Mouse (Mus musculus) MEL (cell line): Measurements from ENCODE around the gene Gm6096. TPM values are rescaled to one million over a fixed set of nuclear protein-coding genes. Genes with fewer than 3 reads are reported as not detected.
A peak's percentile ranks its signal among the peaks of the same experiment; 100 is the strongest.

Source experiments
- DNase-seq: peaks from one replicate; pipeline ENCODE4 v3.0.0; 2011; ENCODE audit warnings: low read depth, low spot score
- H3K27ac ChIP-seq: 2 replicates; pipeline ENCODE4 v1.5.1; 2012; ENCODE audit warnings: low read depth, mild to moderate bottlenecking, control low read depth, low read length, moderate library complexity; ENCODE audit not compliant: control insufficient read depth
- H3K27me3 ChIP-seq, 2 experiments: fragments of 150-350 bp in 1 of 2; sonication (generic) in 1 of 2; 2 replicates each; pipeline ENCODE4 v1.6.1; 2012; ENCODE audit warnings: low read length in 2 of 2, mild to moderate bottlenecking in 2 of 2, improper control_type of control experiment in 1 of 2, moderate library complexity in 1 of 2; ENCODE audit not compliant: insufficient read depth in 2 of 2, control insufficient read depth in 1 of 2
- H3K36me3 ChIP-seq, 2 experiments: 2 replicates each; pipeline ENCODE4 v1.6.1; 2012 to 2014; ENCODE audit warnings: low read length in 2 of 2, improper control_type of control experiment in 1 of 2, inconsistent platforms in 1 of 2, mild to moderate bottlenecking in 1 of 2; ENCODE audit not compliant: insufficient read depth in 2 of 2, control insufficient read depth in 1 of 2
- H3K4me1 ChIP-seq, 2 experiments: fragments of 150-350 bp in 1 of 2; sonication (generic) in 1 of 2; 2 replicates each; pipeline ENCODE4 v1.6.1; 2012; ENCODE audit warnings: low read length in 2 of 2, improper control_type of control experiment in 1 of 2, mild to moderate bottlenecking in 1 of 2; ENCODE audit not compliant: insufficient read depth in 2 of 2, control insufficient read depth in 1 of 2
- H3K4me3 ChIP-seq, 2 experiments: fragments of 150-350 bp in 1 of 2; sonication (generic) in 1 of 2; 2 replicates each; pipeline ENCODE4 v1.5.1; 2012; ENCODE audit warnings: low read depth in 2 of 2, low read length in 2 of 2, mild to moderate bottlenecking in 2 of 2, moderate library complexity in 2 of 2, control low read depth in 1 of 2, improper control_type of control experiment in 1 of 2; ENCODE audit not compliant: control insufficient read depth in 1 of 2, insufficient read depth in 1 of 2
- H3K79me2 ChIP-seq: 2 replicates; pipeline ENCODE4 v1.6.1; 2012; ENCODE audit warnings: mild to moderate bottlenecking, low read length, moderate library complexity; ENCODE audit not compliant: control insufficient read depth, poor library complexity, insufficient read depth
- H3K9ac ChIP-seq: 2 replicates; pipeline ENCODE4 v1.6.1; 2012; ENCODE audit warnings: low read depth, mild to moderate bottlenecking, control low read depth, low read length, moderate library complexity; ENCODE audit not compliant: control insufficient read depth, poor library complexity, severe bottlenecking
- H3K9me3 ChIP-seq: fragments of 150-350 bp; sonication (generic); replicated peaks from 2 replicates; pipeline ENCODE4 v1.6.1; 2012; ENCODE audit warnings: mild to moderate bottlenecking, low read length, improper control_type of control experiment, moderate library complexity; ENCODE audit not compliant: insufficient read depth
- CHD1 ChIP-seq: IDR thresholded peaks from 2 replicates; pipeline ENCODE4 v1.6.1; 2012; ENCODE audit warnings: low read depth, mild to moderate bottlenecking, inconsistent platforms, low read length, improper control_type of control experiment
- CHD2 ChIP-seq: IDR thresholded peaks from 2 replicates; pipeline ENCODE4 v1.6.1; 2011; ENCODE audit warnings: low read length, improper control_type of control experiment
- E2F4 ChIP-seq: IDR thresholded peaks from 2 replicates; pipeline ENCODE4 v1.6.1; 2011; ENCODE audit warnings: low read depth, low read length, improper control_type of control experiment, borderline replicate concordance
- EP300 ChIP-seq, 2 experiments: IDR thresholded peaks; 2 replicates each; pipeline ENCODE4 v1.6.1; 2011; ENCODE audit warnings: improper control_type of control experiment in 2 of 2, low read length in 2 of 2, low read depth in 1 of 2, mild to moderate bottlenecking in 1 of 2
- GATA1 ChIP-seq: IDR thresholded peaks from 2 replicates; pipeline ENCODE4 v1.6.1; 2011; ENCODE audit warnings: low read depth, low read length, improper control_type of control experiment
- JUND ChIP-seq: IDR thresholded peaks from 2 replicates; pipeline ENCODE4 v1.6.1; 2011; ENCODE audit warnings: low read depth, mild to moderate bottlenecking, improper control_type of control experiment, low read length
- KAT2A ChIP-seq: conservative IDR thresholded peaks from 2 replicates; pipeline ENCODE4 v1.6.1; 2012; ENCODE audit warnings: low read depth, low read length, improper control_type of control experiment, inconsistent platforms
- MAFK ChIP-seq: IDR thresholded peaks from 2 replicates; pipeline ENCODE4 v1.6.1; 2011; ENCODE audit warnings: low read depth, mild to moderate bottlenecking, low read length, improper control_type of control experiment, borderline replicate concordance
- MAX ChIP-seq: IDR thresholded peaks from 2 replicates; pipeline ENCODE4 v1.6.1; 2011; ENCODE audit warnings: low read length, improper control_type of control experiment
- MYC ChIP-seq: IDR thresholded peaks from 2 replicates; pipeline ENCODE4 v1.6.1; 2011; ENCODE audit warnings: low read depth, mild to moderate bottlenecking, low read length, improper control_type of control experiment, moderate library complexity
- NELFE ChIP-seq: IDR thresholded peaks from 2 replicates; pipeline ENCODE4 v1.6.1; 2011; ENCODE audit warnings: low read depth, low read length, improper control_type of control experiment
- POLR2AphosphoS2 ChIP-seq: IDR thresholded peaks from 2 replicates; pipeline ENCODE4 v1.6.1; 2011; ENCODE audit warnings: low read length, improper control_type of control experiment
- POLR2AphosphoS5 ChIP-seq: IDR thresholded peaks from 2 replicates; pipeline ENCODE4 v1.6.1; 2012; ENCODE audit warnings: low read depth, borderline replicate concordance, mild to moderate bottlenecking, inconsistent platforms, low read length, moderate library complexity, mixed read lengths
- RCOR1 ChIP-seq: IDR thresholded peaks from 2 replicates; pipeline ENCODE4 v1.6.1; 2012; ENCODE audit warnings: low read depth, mild to moderate bottlenecking, inconsistent platforms, low read length, improper control_type of control experiment
- SIN3A ChIP-seq: IDR thresholded peaks from 2 replicates; pipeline ENCODE4 v1.6.1; 2012; ENCODE audit warnings: low read length, improper control_type of control experiment, inconsistent platforms
- SMC3 ChIP-seq: IDR thresholded peaks from 2 replicates; pipeline ENCODE4 v1.6.1; 2011; ENCODE audit warnings: low read depth, low read length, improper control_type of control experiment
- TBP ChIP-seq: IDR thresholded peaks from 2 replicates; pipeline ENCODE4 v1.8.0; 2011; ENCODE audit warnings: low read depth, low read length, improper control_type of control experiment
- TCF12 ChIP-seq: IDR thresholded peaks from 2 replicates; pipeline ENCODE4 v1.6.1; 2014; ENCODE audit warnings: low read depth, mild to moderate bottlenecking, inconsistent platforms, low read length, improper control_type of control experiment, moderate library complexity
- UBTF ChIP-seq: IDR thresholded peaks from 2 replicates; pipeline ENCODE4 v1.6.1; 2012; ENCODE audit warnings: low read depth, mild to moderate bottlenecking, inconsistent platforms, low read length, improper control_type of control experiment, moderate library complexity, borderline replicate concordance; ENCODE audit not compliant: insufficient read depth
- USF1 ChIP-seq: IDR thresholded peaks from 2 replicates; pipeline ENCODE4 v1.6.1; 2014; ENCODE audit warnings: low read depth, mild to moderate bottlenecking, inconsistent platforms, low read length, improper control_type of control experiment, moderate library complexity
- USF2 ChIP-seq, 2 experiments: IDR thresholded peaks; 2 replicates each; pipeline ENCODE4 v1.6.1; 2011 to 2012; ENCODE audit warnings: improper control_type of control experiment in 2 of 2, low read length in 2 of 2, borderline replicate concordance in 1 of 2, inconsistent platforms in 1 of 2, low read depth in 1 of 2, mild to moderate bottlenecking in 1 of 2; ENCODE audit not compliant: insufficient read depth in 1 of 2
- ZC3H11A ChIP-seq: IDR thresholded peaks from 2 replicates; pipeline ENCODE4 v1.6.1; 2012; ENCODE audit warnings: low read depth, mild to moderate bottlenecking, inconsistent platforms, low read length, improper control_type of control experiment
- ZMIZ1 ChIP-seq: IDR thresholded peaks from 2 replicates; pipeline ENCODE4 v1.6.1; 2012; ENCODE audit warnings: low read depth, mild to moderate bottlenecking, inconsistent platforms, low read length, improper control_type of control experiment, moderate library complexity
- polyA plus RNA-seq, 2 experiments: library from polyadenylated mRNA; stranded (reverse) in 1 of 2; unstranded in 1 of 2; fragments of >175 nt in 1 of 2; fragments of >200 nt in 1 of 2; gene quantifications; 2 replicates each; pipeline versions ENCODE4 v1.2.1 to v1.2.4; 2012; ENCODE audit warnings: low replicate concordance in 2 of 2, low read depth in 1 of 2; ENCODE audit not compliant: insufficient read length in 2 of 2, insufficient read depth in 1 of 2, missing spikeins in 1 of 2
- total RNA-seq: library from RNA; depleted of rRNA; stranded (reverse); fragments of 300-350 nt; gene quantifications from 2 replicates; pipeline ENCODE4 v1.2.3, GENCODE M21; 2012

Gene Gm6096
- total and polyA plus RNA-seq, 3 experiments = not detected

GRCm38 (mm10) chr7:34268463-34268862 lies 17.6 kb downstream of the Gm6096 start:
- Histone ChIP-seq H3K27ac (no peak overlapping the region), H3K79me2 (no peaks in the 10 kb centered on the region), H3K4me3 (no peak overlapping the region), H3K4me1 (peaks cover 0 to 2% of the 10 kb centered on the region in 2 experiments; a peak in 2 of 4 replicates), H3K9ac (no peak overlapping the region), H3K27me3 (no peaks in the 10 kb centered on the region), H3K36me3 (no peaks in the 10 kb centered on the region; a peak in 2 of 4 replicates), H3K9me3 (no peaks in the 10 kb centered on the region)
- DNase-seq = no peak
- TF ChIP-seq SIN3A = no peak
- TF ChIP-seq MYC = no peak
- TF ChIP-seq POLR2AphosphoS2 = no peak
- no peak for TF ChIP-seq MAFK
- TF ChIP-seq CHD2 = no peak
- no peak for TF ChIP-seq UBTF
- TF ChIP-seq JUND = no peak
- TF ChIP-seq MAX = no peak

GRCm38 (mm10) chr7:34272465-34272864 lies 21.6 kb downstream of the Gm6096 start:
- Histone ChIP-seq H3K27me3 (no peaks in the 10 kb centered on the region), H3K79me2 (no peaks in the 10 kb centered on the region), H3K4me1 (no peaks in the 10 kb centered on the region), H3K27ac (no peak overlapping the region), H3K9ac (no peak overlapping the region), H3K4me3 (no peak overlapping the region), H3K36me3 (no peaks in the 10 kb centered on the region; a peak in 1 of 4 replicates), H3K9me3 (no peaks in the 10 kb centered on the region)
- peak; percentile 14 for DNase-seq
- TF ChIP-seq TCF12 (no peak), POLR2AphosphoS5 (no peak), TBP (no peak), RCOR1 (no peak), SMC3 (no peak), NELFE (no peak), GATA1 (no peak), POLR2AphosphoS2 (no peak), UBTF (no peak), CHD1 (no peak), USF1 (no peak), MYC (no peak), E2F4 (no peak), KAT2A (no peak), EP300 (IDR thresholded peaks at IDR 0.05; ENCODE audit: low read depth in 1 of 2, low read length in 2 of 2) (no peak), SIN3A (no peak), ZMIZ1 (no peak), ZC3H11A (no peak), CHD2 (no peak), USF2 (IDR thresholded peaks at IDR 0.05; ENCODE audit: borderline replicate concordance in 1 of 2, insufficient read depth in 1 of 2, low read depth in 1 of 2, low read length in 2 of 2) (no peak)
